Mouse (Mus musculus) CD8-positive naive resting alpha-beta T cell, adult 2 months (primary cell): Measurements from ENCODE around the gene Atp8b4.
"Not testable (repeated sequence)": the region's sequence is repeated elsewhere in the genome, so short reads cannot be mapped to it uniquely, and the experiment has no call there.

Source experiments
- DNase-seq, 2 experiments: peaks; one replicate each; pipeline ENCODE4 v3.0.0; 2022; ENCODE audit warnings: low read depth in 2 of 2, low spot score in 2 of 2

The Atp8b4 gene

GRCm38 (mm10) chr2:126500521-126500920 lies at the start of gene Atp8b4:
Gene Atp8b4 (minus strand): TSS chr2:126500674.
- DNase-seq: peak in 1 of 2 experiments; percentile 39

- no peak for DNase-seq
Observed at GRCm38 (mm10) chr2:126549681-126550080, 49.2 kb upstream of the Atp8b4 start.

- no peak for DNase-seq
Observed at GRCm38 (mm10) chr2:126546392-126546791, 45.9 kb upstream of the Atp8b4 start.

GRCm38 (mm10) chr2:126545297-126545696 lies 44.8 kb upstream of the Atp8b4 start:
- no peak for DNase-seq

GRCm38 (mm10) chr2:126542211-126542610 lies 41.7 kb upstream of the Atp8b4 start:
- no peak for DNase-seq

GRCm38 (mm10) chr2:126540390-126540925 lies 40.0 kb upstream of the Atp8b4 start:
- DNase-seq: no peak

GRCm38 (mm10) chr2:126537654-126538053 lies 37.2 kb upstream of the Atp8b4 start:
- no peak for DNase-seq

- DNase-seq: no peak
Observed at GRCm38 (mm10) chr2:126530581-126530980, 30.1 kb upstream of the Atp8b4 start.

- no peak for DNase-seq
Observed at GRCm38 (mm10) chr2:126527461-126527860, 27.0 kb upstream of the Atp8b4 start.

- no peak for DNase-seq
Observed at GRCm38 (mm10) chr2:126524271-126524670, 23.8 kb upstream of the Atp8b4 start.

GRCm38 (mm10) chr2:126523101-126523745 lies 22.7 kb upstream of the Atp8b4 start:
- DNase-seq: not testable (repeated sequence)

GRCm38 (mm10) chr2:126522056-126522455 lies 21.6 kb upstream of the Atp8b4 start:
- DNase-seq: no peak

- no peak for DNase-seq
Observed at GRCm38 (mm10) chr2:126521471-126521870, 21.0 kb upstream of the Atp8b4 start.

GRCm38 (mm10) chr2:126520828-126521227 lies 20.4 kb upstream of the Atp8b4 start:
- DNase-seq: no peak

GRCm38 (mm10) chr2:126519872-126520581 lies 19.6 kb upstream of the Atp8b4 start:
- DNase-seq: no peak

GRCm38 (mm10) chr2:126515069-126515826 lies 14.8 kb upstream of the Atp8b4 start:
- DNase-seq: no peak

GRCm38 (mm10) chr2:126508228-126508627 lies 7.8 kb upstream of the Atp8b4 start:
- no peak for DNase-seq

GRCm38 (mm10) chr2:126507477-126507876 lies 7.0 kb upstream of the Atp8b4 start:
- DNase-seq: no peak

- no peak for DNase-seq
Observed at GRCm38 (mm10) chr2:126505156-126505555, 4.7 kb upstream of the Atp8b4 start.

GRCm38 (mm10) chr2:126499730-126500129 lies 744 bp downstream of the Atp8b4 start:
- DNase-seq: peak; percentile 74 to 77

- DNase-seq: peak in 1 of 2 experiments; percentile 30
Observed at GRCm38 (mm10) chr2:126498761-126499452, 1.6 kb downstream of the Atp8b4 start.
